ENCODE assay signal across 12 mouse cellular contexts in genomic region chr11:72458502-72458901, GRCm38 (mm10). TPM values are rescaled to one million over a fixed set of nuclear protein-coding genes. Genes with fewer than 3 reads are reported as not detected.
DNase-seq lines count a peak whose midpoint lies in the region; ATAC-seq and TF ChIP-seq lines count a peak whose summit lies in the region.
"Had no signal": no experiment of that assay in that cellular context is flagged by ENCODE, and none has a peak within 500 bp of the region (broad histone marks: within the 10 kb centered on the region; RNA-seq: fewer than 3 reads in every experiment).

No protein-coding gene starts in this region.

- peaks cover 10 to 36% of the 10 kb centered on the region in 2 experiments for H3K4me1 ChIP-seq in heart, embryonic 14.5 days (ENCODE audit: control insufficient read depth in 2 of 2, insufficient read depth in 2 of 2, low read length in 2 of 2)
- H3K4me1 ChIP-seq in lung, postnatal 0 days (ENCODE audit: insufficient read depth, low read depth, low read length), result 0 out of 2 replicates have a peak, but pooled peaks cover 7% of the 10 kb centered on the region
- H3K4me1 ChIP-seq in lung, adult 2 months (ENCODE audit: control insufficient read depth, insufficient read depth, low read length), result peaks cover 18% of the 10 kb centered on the region
- H3K4me1 ChIP-seq in limb, embryonic 10.5 days, result peaks cover 17% of the 10 kb centered on the region
- H3K4me1 ChIP-seq in stomach, embryonic 16.5 days (ENCODE audit: control insufficient read depth, insufficient read depth, low read length), result peaks cover 12% of the 10 kb centered on the region; the same call in 1 of the 2 replicates
- H3K4me1 ChIP-seq: midbrain, embryonic 15.5 days had no signal

- no peak for DNase-seq in heart, postnatal 4 days
- no peak for DNase-seq in lung, postnatal 0 days (ENCODE audit: low spot score)
- no peak for DNase-seq in lung, adult 2 months
- DNase-seq in limb, embryonic 10.5 days (ENCODE audit: low spot score), result no peak
- no peak for DNase-seq in cerebellum, postnatal 10 days
- DNase-seq in frontal cortex, adult 2 months (ENCODE audit: extremely low spot score in 1 of 2, low spot score in 1 of 2), result no peak
- DNase-seq: thymus, postnatal 14 days had no signal

- H3K9me3 ChIP-seq in heart, embryonic 14.5 days (ENCODE audit: control insufficient read depth, low read length), result no peaks in the 10 kb centered on the region
- H3K9me3 ChIP-seq in lung, postnatal 0 days (ENCODE audit: low read length), result no peaks in the 10 kb centered on the region
- H3K9me3 ChIP-seq in limb, embryonic 10.5 days (replicated peaks), result no peaks in the 10 kb centered on the region
- no peaks in the 10 kb centered on the region for H3K9me3 ChIP-seq in stomach, embryonic 16.5 days (replicated peaks; ENCODE audit: control insufficient read depth, low read length)
- H3K9me3 ChIP-seq: hindbrain, embryonic 15.5 days; midbrain, embryonic 15.5 days had no signal

- H3K4me3 ChIP-seq in heart, embryonic 14.5 days (ENCODE audit: control insufficient read depth in 1 of 2, insufficient read depth in 1 of 2, low read depth in 1 of 2, low read length in 2 of 2), result no peak overlapping the region
- H3K4me3 ChIP-seq in lung, postnatal 0 days (ENCODE audit: low read depth, low read length), result no peak overlapping the region
- no peak overlapping the region for H3K4me3 ChIP-seq in lung, adult 2 months (replicated peaks; ENCODE audit: extremely low read depth, low read depth, low read length)
- H3K4me3 ChIP-seq in limb, embryonic 10.5 days, result no peak overlapping the region
- no peak overlapping the region for H3K4me3 ChIP-seq in stomach, embryonic 16.5 days (replicated peaks; ENCODE audit: low read length)
- H3K4me3 ChIP-seq: hindbrain, embryonic 15.5 days; midbrain, embryonic 15.5 days had no signal

- 13% methylated on average over 3 of the region's 3 CpGs for WGBS in heart, embryonic 14.5 days
- 47% methylated on average over 3 of the region's 3 CpGs for WGBS in lung, postnatal 0 days
- WGBS in lung, adult 2 months, result 58% methylated on average over 3 of the region's 3 CpGs
- 80% methylated on average over 3 of the region's 3 CpGs for WGBS in limb, embryonic 10.5 days
- 51% methylated on average over 3 of the region's 3 CpGs for WGBS in stomach, embryonic 16.5 days

- peak; percentile 44; the same call in 1 of the 2 replicates for ATAC-seq in heart, embryonic 14.5 days (ENCODE audit: insufficient number of reproducible peaks, insufficient read depth, low FRiP score, low read depth)
- ATAC-seq in lung, postnatal 0 days, result no peak; the same call in 1 of the 2 replicates
- no peak for ATAC-seq in stomach, embryonic 16.5 days (ENCODE audit: insufficient read depth, low FRiP score)
- ATAC-seq: midbrain, embryonic 15.5 days had no signal

- H3K27ac ChIP-seq in heart, embryonic 14.5 days (replicated peaks in 1 of 2; ENCODE audit: control insufficient read depth in 1 of 2, insufficient read depth in 1 of 2, low read depth in 2 of 2, low read length in 2 of 2), result peak overlapping the region; percentile 43 to 76
- peak overlapping the region; percentile 72 for H3K27ac ChIP-seq in lung, postnatal 0 days (ENCODE audit: low read length)
- H3K27ac ChIP-seq in limb, embryonic 10.5 days, result peak overlapping the region; percentile 42
- peak overlapping the region; percentile 45; the same call in 1 of the 2 replicates for H3K27ac ChIP-seq in stomach, embryonic 16.5 days (ENCODE audit: low read length)
- H3K27ac ChIP-seq: hindbrain, embryonic 15.5 days; midbrain, embryonic 15.5 days had no signal

- peak overlapping the region; percentile 18; the same call in 1 of the 2 replicates for H3K4me2 ChIP-seq in heart, embryonic 14.5 days (ENCODE audit: low read length)
- H3K4me2 ChIP-seq in lung, postnatal 0 days (replicated peaks; ENCODE audit: low read depth, low read length), result peak overlapping the region; percentile 27; the same call in 1 of the 2 replicates
- H3K4me2 ChIP-seq in stomach, embryonic 16.5 days (ENCODE audit: low read depth, low read length), result no peak overlapping the region
- H3K4me2 ChIP-seq: hindbrain, embryonic 15.5 days; midbrain, embryonic 15.5 days had no signal

- no peak for TF ChIP-seq CTCF in lung, postnatal 0 days (IDR thresholded peaks at IDR 0.05)
- TF ChIP-seq CTCF in lung, adult 2 months (IDR thresholded peaks at IDR 0.05; ENCODE audit: insufficient read depth, low read length), result no peak

- H3K36me3 ChIP-seq in heart, embryonic 14.5 days (ENCODE audit: control insufficient read depth, insufficient read depth, low read length), result no peaks in the 10 kb centered on the region
- H3K36me3 ChIP-seq in lung, postnatal 0 days (ENCODE audit: insufficient read depth, low read length), result 0 out of 2 replicates have a peak, but pooled peaks cover under 1% of the 10 kb centered on the region
- H3K36me3 ChIP-seq in limb, embryonic 10.5 days, result no peaks in the 10 kb centered on the region
- no peaks in the 10 kb centered on the region for H3K36me3 ChIP-seq in stomach, embryonic 16.5 days (ENCODE audit: control insufficient read depth, insufficient read depth, low read length)
- H3K36me3 ChIP-seq: midbrain, embryonic 15.5 days had no signal

- TF ChIP-seq POLR2A in lung, adult 2 months (IDR thresholded peaks at IDR 0.05; ENCODE audit: borderline replicate concordance, extremely low read depth, low read depth, low read length), result no peak

- H3K27me3 ChIP-seq in heart, embryonic 14.5 days (ENCODE audit: control insufficient read depth, insufficient read depth, low read length), result no peaks in the 10 kb centered on the region
- H3K27me3 ChIP-seq in lung, postnatal 0 days (replicated peaks; ENCODE audit: insufficient read depth, low read length), result no peaks in the 10 kb centered on the region
- H3K27me3 ChIP-seq in limb, embryonic 10.5 days (ENCODE audit: low read depth, poor library complexity, severe bottlenecking), result no peaks in the 10 kb centered on the region
- H3K27me3 ChIP-seq in stomach, embryonic 16.5 days (ENCODE audit: control insufficient read depth, insufficient read depth, low read length), result no peaks in the 10 kb centered on the region
- H3K27me3 ChIP-seq: CH12.LX; hindbrain, embryonic 15.5 days; midbrain, embryonic 15.5 days had no signal

- no peak for TF ChIP-seq EP300 in lung, postnatal 0 days (IDR thresholded peaks at IDR 0.05)

- H3K9ac ChIP-seq in heart, embryonic 14.5 days (ENCODE audit: low read length), result peak overlapping the region; percentile 34
- H3K9ac ChIP-seq in lung, postnatal 0 days (replicated peaks; ENCODE audit: low read depth), result no peak overlapping the region
- 0 out of 2 replicates have a peak overlapping the region, but pooled peaks have one; percentile 29 for H3K9ac ChIP-seq in stomach, embryonic 16.5 days (ENCODE audit: low read length)
- H3K9ac ChIP-seq: hindbrain, embryonic 15.5 days; midbrain, embryonic 15.5 days had no signal

RNA-seq across cellular contexts. Expression of gene Mybbp1a, which starts 17.3 kb away (rescaled TPM):
- polyA plus RNA-seq in heart, embryonic 14.5 days (2014; fragmentation: Nextera tagmentation; extraction: Ambion mirVana), result 61.9 and 64.7 TPM in 2 replicates
- total RNA-seq in heart, postnatal 4 days (2021), result 10 to 100 TPM; 55.6 to 55.9 TPM
- polyA plus RNA-seq in lung, postnatal 0 days (2015; fragmentation: Nextera tagmentation; extraction: Ambion mirVana), result 41.5 and 44.3 TPM in 2 replicates
- 26.1 and 32.8 TPM in 2 replicates for polyA plus RNA-seq in lung, adult 2 months (2012; rRNA removed)
- 234 and 274 TPM in 2 replicates for polyA plus RNA-seq in limb, embryonic 10.5 days (2016; fragmentation: Nextera tagmentation; extraction: Ambion mirVana)
- 117 and 133 TPM in 2 replicates for polyA plus RNA-seq in stomach, embryonic 16.5 days (2015; fragmentation: Nextera tagmentation; extraction: Ambion mirVana)
- 55.3 and 61.4 TPM in 2 replicates for polyA plus RNA-seq in frontal cortex, adult 2 months (2012; rRNA removed)

RNA-seq across cellular contexts. Expression of gene Ggt6, which starts 23.2 kb away (rescaled TPM):
- polyA plus RNA-seq in heart, embryonic 14.5 days (2014; fragmentation: Nextera tagmentation; extraction: Ambion mirVana), result not detected in 2 replicates
- total RNA-seq in heart, postnatal 4 days (2021), result not detected
- 0.94 and 1.0 TPM in 2 replicates for polyA plus RNA-seq in lung, postnatal 0 days (2015; fragmentation: Nextera tagmentation; extraction: Ambion mirVana)
- polyA plus RNA-seq in lung, adult 2 months (2012; rRNA removed), result 2.9 and 7.0 TPM in 2 replicates
- 0.08 TPM in 1 of 2 replicates, not detected in the other for polyA plus RNA-seq in limb, embryonic 10.5 days (2016; fragmentation: Nextera tagmentation; extraction: Ambion mirVana)
- polyA plus RNA-seq in stomach, embryonic 16.5 days (2015; fragmentation: Nextera tagmentation; extraction: Ambion mirVana), result 8.1 and 8.9 TPM in 2 replicates
- polyA plus RNA-seq in frontal cortex, adult 2 months (2012; rRNA removed), result 0.15 and 0.22 TPM in 2 replicates
- polyA plus RNA-seq: hindbrain, embryonic 15.5 days; midbrain, embryonic 15.5 days had no signal

RNA-seq across cellular contexts. Expression of gene Spns2, which starts 31.2 kb away (rescaled TPM):
- polyA plus RNA-seq in heart, embryonic 14.5 days (2014; fragmentation: Nextera tagmentation; extraction: Ambion mirVana), result 3.3 and 3.7 TPM in 2 replicates
- 10 to 100 TPM; 17.0 to 18.0 TPM for total RNA-seq in heart, postnatal 4 days (2021)
- polyA plus RNA-seq in lung, postnatal 0 days (2015; fragmentation: Nextera tagmentation; extraction: Ambion mirVana), result 11.1 and 12.2 TPM in 2 replicates
- polyA plus RNA-seq in lung, adult 2 months (2012; rRNA removed), result 103 and 126 TPM in 2 replicates
- polyA plus RNA-seq in limb, embryonic 10.5 days (2016; fragmentation: Nextera tagmentation; extraction: Ambion mirVana), result 2.8 and 3.0 TPM in 2 replicates
- 5.7 and 7.3 TPM in 2 replicates for polyA plus RNA-seq in stomach, embryonic 16.5 days (2015; fragmentation: Nextera tagmentation; extraction: Ambion mirVana)
- 45.0 and 47.0 TPM in 2 replicates for polyA plus RNA-seq in frontal cortex, adult 2 months (2012; rRNA removed)

RNA-seq across cellular contexts. Expression of gene Smtnl2, which starts 47.0 kb away (rescaled TPM):
- 116 and 122 TPM in 2 replicates for polyA plus RNA-seq in heart, embryonic 14.5 days (2014; fragmentation: Nextera tagmentation; extraction: Ambion mirVana)
- 10 to 100 TPM; 62.2 to 63.4 TPM for total RNA-seq in heart, postnatal 4 days (2021)
- 108 TPM in 2 replicates for polyA plus RNA-seq in lung, postnatal 0 days (2015; fragmentation: Nextera tagmentation; extraction: Ambion mirVana)
- 32.1 and 34.5 TPM in 2 replicates for polyA plus RNA-seq in lung, adult 2 months (2012; rRNA removed)
- polyA plus RNA-seq in limb, embryonic 10.5 days (2016; fragmentation: Nextera tagmentation; extraction: Ambion mirVana), result 11.7 and 14.2 TPM in 2 replicates
- polyA plus RNA-seq in stomach, embryonic 16.5 days (2015; fragmentation: Nextera tagmentation; extraction: Ambion mirVana), result 44.0 and 46.2 TPM in 2 replicates
- 2.8 and 3.2 TPM in 2 replicates for polyA plus RNA-seq in frontal cortex, adult 2 months (2012; rRNA removed)
